Mouse (Mus musculus) E14TG2a.4 (cell line): ENCODE measurements around the gene Prcp.

Experiments used
- CTCF ChIP-seq: conservative IDR thresholded peaks from 2 replicates; pipeline ENCODE4 v1.5.1; 2014; ENCODE audit warnings: low read length
- NANOG ChIP-seq: IDR thresholded peaks from 2 replicates; pipeline ENCODE4 v1.6.1; 2014; ENCODE audit warnings: borderline replicate concordance, low read length, mixed read lengths
- POU5F1 ChIP-seq: IDR thresholded peaks from 2 replicates; pipeline ENCODE4 v1.6.1; 2014; ENCODE audit warnings: low read length, borderline replicate concordance

- TF ChIP-seq CTCF (no peak), POU5F1 (no peak), NANOG (no peak)
These were observed 104.0 kb downstream of the Prcp start for GRCm38 (mm10) chr7:92978225-92978624.
